Mouse (Mus musculus) hindbrain, embryonic 12.5 days (tissue): ENCODE results near the gene Gnb2. TPM values are rescaled to one million over a fixed set of nuclear protein-coding genes. Genes with fewer than 3 reads are reported as not detected.

Experiments used
- ATAC-seq: fragments of 200-750 bp; cut with Nextera tagmentation; 2 replicates; pipeline ENCODE4 v1.8.0; 2017; ENCODE audit warnings: moderate TSS enrichment; ENCODE audit not compliant: low FRiP score
- H3K27ac ChIP-seq: fragments of 300-500 bp; sonication (generic); 2 replicates; pipeline ENCODE4 v1.5.1; 2016; ENCODE audit warnings: mild to moderate bottlenecking
- H3K27me3 ChIP-seq: fragments of 300-500 bp; sonication (generic); 2 replicates; pipeline ENCODE4 v1.6.1; 2016; ENCODE audit warnings: mild to moderate bottlenecking
- H3K36me3 ChIP-seq: fragments of 300-500 bp; sonication (generic); 2 replicates; pipeline ENCODE4 v1.6.1; 2016; ENCODE audit warnings: mild to moderate bottlenecking
- H3K4me1 ChIP-seq: fragments of 300-500 bp; sonication (generic); 2 replicates; pipeline ENCODE4 v1.6.1; 2016
- H3K4me2 ChIP-seq: fragments of 300-500 bp; sonication (generic); replicated peaks from 2 replicates; pipeline ENCODE4 v1.6.1; 2016; ENCODE audit warnings: mild to moderate bottlenecking
- H3K4me3 ChIP-seq: fragments of 300-500 bp; sonication (generic); 2 replicates; pipeline ENCODE4 v1.5.1; 2016; ENCODE audit warnings: mild to moderate bottlenecking
- H3K9ac ChIP-seq: fragments of 300-500 bp; sonication (generic); 2 replicates; pipeline ENCODE4 v1.6.1; 2016; ENCODE audit warnings: mild to moderate bottlenecking, moderate library complexity
- H3K9me3 ChIP-seq: fragments of 300-500 bp; sonication (generic); replicated peaks from 2 replicates; pipeline ENCODE4 v1.6.1; 2016; ENCODE audit warnings: mild to moderate bottlenecking
- WGBS: fragments of 180-500 bp; shearing (Covaris S2); methylation state at CpG from one replicate; pipeline ENCODE4 v1.1.7; 2016; 5-methylcytosine and 5-hydroxymethylcytosine counted together
- polyA plus RNA-seq: library from polyadenylated mRNA; unstranded; fragments of >200 nt; fragmentation: Nextera tagmentation; extraction: Ambion mirVana; gene quantifications from 2 replicates; pipeline ENCODE4 v1.2.1, GENCODE M21; 2016

The Gnb2 gene
- polyA plus RNA-seq, 1 experiment from 2014 or later, result 467 TPM

DNA sequence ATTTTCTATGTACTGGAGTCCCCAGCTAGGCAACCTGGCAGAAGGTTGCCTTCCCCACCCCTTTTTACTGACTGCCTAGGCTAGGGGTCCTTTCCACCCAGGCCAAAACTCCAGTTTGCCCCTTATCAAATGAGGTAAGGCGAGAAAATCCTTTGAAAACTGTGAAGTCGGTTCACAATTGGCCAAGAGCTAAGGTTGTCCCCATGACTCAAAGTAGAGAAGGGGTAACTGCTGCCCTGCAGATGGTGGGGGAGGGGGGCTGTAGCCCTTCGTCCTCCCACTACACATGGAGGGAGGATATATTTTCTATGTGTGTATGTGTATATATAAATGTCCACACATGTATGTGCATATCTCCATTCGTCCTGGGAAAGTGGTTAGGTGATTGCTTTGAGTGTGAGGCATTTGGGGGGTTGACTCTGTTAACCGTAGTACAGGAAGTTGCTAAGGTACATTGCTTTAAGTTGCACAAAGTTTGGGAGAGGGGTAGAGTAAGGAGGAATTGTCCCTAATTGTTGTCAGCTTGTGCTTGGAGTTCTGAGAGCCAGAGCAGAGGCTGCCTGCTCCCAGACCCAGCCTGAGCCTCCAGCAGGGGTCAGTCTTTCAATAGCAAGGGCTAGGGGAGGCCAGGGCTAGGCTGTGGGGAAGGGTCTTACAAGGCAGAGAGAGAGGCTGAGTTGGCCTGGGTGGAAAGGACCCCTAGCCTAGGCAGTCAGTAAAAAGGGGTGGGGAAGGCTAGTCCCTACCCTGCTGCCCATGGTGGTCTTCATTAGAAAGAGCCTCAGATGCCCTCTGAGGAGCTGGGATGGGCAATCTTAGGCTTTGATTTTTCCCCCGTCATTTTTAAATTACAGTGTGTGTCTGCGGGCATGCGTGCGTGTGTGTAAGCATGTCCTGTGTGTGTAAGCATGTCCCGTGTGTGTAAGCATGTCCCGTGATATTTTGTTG is 20.2 kb downstream of the Gnb2 start:
- H3K4me1 ChIP-seq, result peaks cover 50% of the 10 kb centered on the region
- peak; percentile 17; the same call in 1 of the 2 replicates for ATAC-seq
- WGBS, result 84% methylated on average over 11 of the region's 11 CpGs

DNA sequence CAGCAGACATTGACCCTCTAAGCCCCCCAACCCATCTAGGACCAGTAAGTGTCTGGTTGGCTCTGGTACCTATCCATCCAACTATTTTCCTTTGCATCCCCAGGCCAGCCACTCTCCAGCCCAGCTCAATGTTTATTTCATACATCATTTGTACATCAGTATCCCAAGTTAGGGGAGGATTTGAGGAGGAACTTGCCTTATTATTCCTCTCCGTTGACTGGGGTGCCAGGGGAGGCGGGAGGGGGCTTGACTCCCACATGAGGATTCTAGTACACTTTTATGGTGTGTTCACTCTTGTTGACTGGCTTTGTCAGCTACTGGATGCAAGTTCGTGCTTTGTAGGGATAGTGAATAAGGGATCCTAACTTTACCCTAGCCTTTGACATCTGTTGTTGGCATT is 21.6 kb downstream of the Gnb2 start:
- no peaks in the 10 kb centered on the region for H3K27me3 ChIP-seq
- H3K4me1 ChIP-seq, result peaks cover 50% of the 10 kb centered on the region
- no peaks in the 10 kb centered on the region for H3K9me3 ChIP-seq
- peak overlapping the region; percentile 89 for H3K4me2 ChIP-seq
- peak overlapping the region; percentile 100 for H3K9ac ChIP-seq
- H3K27ac ChIP-seq, result peak overlapping the region; percentile 44; the same call in 1 of the 2 replicates
- no peak for ATAC-seq
- peaks cover 7% of the 10 kb centered on the region; the same call in 1 of the 2 replicates for H3K36me3 ChIP-seq
- WGBS, result 58% methylated on average over 3 of the region's 3 CpGs
- H3K4me3 ChIP-seq, result peak overlapping the region; percentile 99

More for the DNA sequence above, 20.2 kb downstream of the Gnb2 start:
- Histone ChIP-seq H3K4me2 (peak overlapping the region; percentile 89; the same call in 1 of the 2 replicates), H3K27me3 (no peaks in the 10 kb centered on the region), H3K9me3 (no peaks in the 10 kb centered on the region), H3K27ac (no peak overlapping the region), H3K9ac (peak overlapping the region; percentile 100; the same call in 1 of the 2 replicates), H3K4me3 (no peak overlapping the region), H3K36me3 (peaks cover 11% of the 10 kb centered on the region)

DNA sequence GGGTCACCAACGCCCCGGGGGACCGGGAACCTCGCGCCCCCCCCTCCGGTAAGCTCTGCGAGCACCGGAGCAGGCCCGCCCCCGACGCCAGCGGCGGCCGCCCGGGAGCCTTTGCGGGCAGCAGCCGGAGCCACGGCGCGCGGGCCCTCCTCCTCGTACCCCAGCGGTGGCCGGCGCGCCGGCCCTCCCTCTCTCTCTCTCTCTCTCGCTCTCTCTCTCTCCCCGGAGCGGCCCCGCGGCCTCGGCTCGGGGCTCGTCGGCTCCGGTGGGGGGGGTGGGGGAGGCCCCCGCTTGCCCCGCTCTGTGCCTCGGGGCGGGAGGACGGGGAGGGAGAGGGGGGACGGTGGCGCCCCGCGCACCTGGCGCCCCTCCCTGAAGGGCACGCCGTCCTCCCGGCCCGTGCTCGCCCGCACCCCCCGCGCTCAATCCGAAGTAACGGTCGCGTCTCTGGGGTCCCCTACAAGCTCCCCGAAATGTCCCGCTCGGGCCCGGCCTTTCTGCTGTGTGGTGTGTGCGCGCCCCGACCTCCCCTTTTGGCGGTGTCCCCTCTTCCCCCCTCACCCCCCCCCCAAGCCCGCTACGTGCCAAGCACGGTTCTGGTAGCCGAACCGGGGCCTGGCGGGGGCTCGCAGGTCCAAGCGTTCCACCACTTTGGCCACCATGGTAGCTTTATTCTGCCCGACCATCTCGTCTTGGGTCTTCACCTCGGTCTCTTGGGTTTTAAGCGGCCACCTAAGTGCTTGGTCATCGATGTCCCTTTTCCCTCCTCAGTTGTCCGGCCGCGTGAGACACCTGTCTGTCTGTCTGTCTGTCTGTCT is 22.5 kb downstream of the Gnb2 start:
- Histone ChIP-seq H3K36me3 (peaks cover 7% of the 10 kb centered on the region; the same call in 1 of the 2 replicates), H3K9me3 (no peaks in the 10 kb centered on the region), H3K4me3 (peak overlapping the region; percentile 99), H3K9ac (peak overlapping the region; percentile 100), H3K4me1 (peaks cover 42% of the 10 kb centered on the region), H3K27ac (peak overlapping the region; percentile 91), H3K27me3 (no peaks in the 10 kb centered on the region), H3K4me2 (peak overlapping the region; percentile 89)
- WGBS, result under 1% methylated on average over 62 of the region's 83 CpGs
- peak; percentile 51 for ATAC-seq

DNA sequence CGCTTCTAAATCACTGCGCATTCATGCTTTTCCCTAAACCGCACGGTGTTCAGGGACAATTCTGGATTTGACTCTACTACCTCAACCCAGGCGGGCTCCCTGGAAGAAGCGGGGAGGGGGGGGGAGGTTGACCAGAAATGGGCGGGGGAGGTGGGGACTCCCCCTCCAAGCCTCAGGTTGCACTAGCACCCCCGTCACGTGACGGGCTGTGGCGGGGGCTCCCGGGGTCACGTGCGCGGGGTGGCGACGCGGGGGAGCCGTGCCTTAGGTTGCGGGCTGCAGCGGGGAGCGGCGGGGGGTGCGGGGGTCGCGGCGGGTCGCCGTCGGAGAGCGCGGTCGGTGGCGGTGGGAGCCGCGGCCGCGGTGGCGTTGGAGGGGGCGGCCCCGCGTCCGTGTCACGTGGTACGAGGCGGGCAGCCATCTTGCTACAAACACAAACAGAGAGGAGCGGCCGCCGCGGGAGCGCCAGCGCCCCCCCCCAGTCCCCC is 23.3 kb downstream of the Gnb2 start:
- peak overlapping the region; percentile 89 for H3K4me2 ChIP-seq
- H3K4me1 ChIP-seq, result peaks cover 42% of the 10 kb centered on the region
- peak overlapping the region; percentile 99 for H3K4me3 ChIP-seq
- peak overlapping the region; percentile 100 for H3K9ac ChIP-seq
- 2% methylated on average over 18 of the region's 52 CpGs for whole genome bisulfite sequencing
- peak overlapping the region; percentile 91 for H3K27ac ChIP-seq
- peak; percentile 62 for ATAC-seq
- no peaks in the 10 kb centered on the region for H3K9me3 ChIP-seq
- H3K27me3 ChIP-seq, result no peaks in the 10 kb centered on the region
- peaks cover 7% of the 10 kb centered on the region; the same call in 1 of the 2 replicates for H3K36me3 ChIP-seq

DNA sequence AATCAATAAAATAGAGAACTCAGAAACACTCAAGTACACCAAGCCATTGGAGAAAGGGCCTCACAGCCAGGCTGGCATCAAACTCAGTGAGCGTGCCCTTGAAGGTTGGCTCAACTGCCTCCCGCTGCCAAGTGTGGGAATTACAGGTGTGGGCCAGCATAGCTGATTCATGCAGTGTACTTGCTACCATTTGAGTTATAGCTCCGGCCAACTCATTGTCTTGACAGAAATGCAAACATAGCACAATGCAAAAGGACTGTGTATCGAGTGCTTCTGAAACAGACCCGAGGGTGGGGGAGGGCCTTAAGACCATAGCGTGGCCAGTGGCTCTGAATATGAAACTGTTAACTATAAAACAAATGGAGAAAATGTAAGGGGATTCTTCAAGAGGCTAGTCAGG is 29.3 kb downstream of the Gnb2 start:
- no peak overlapping the region for H3K4me3 ChIP-seq
- WGBS, result 82% methylated on average over 6 of the region's 6 CpGs
- H3K4me1 ChIP-seq, result peaks cover 17% of the 10 kb centered on the region
- H3K36me3 ChIP-seq, result peaks cover 6% of the 10 kb centered on the region
- no peak overlapping the region for H3K27ac ChIP-seq
- no peaks in the 10 kb centered on the region for H3K27me3 ChIP-seq
- ATAC-seq, result no peak
- H3K9ac ChIP-seq, result no peak overlapping the region
- no peak overlapping the region for H3K4me2 ChIP-seq
- no peaks in the 10 kb centered on the region for H3K9me3 ChIP-seq

DNA sequence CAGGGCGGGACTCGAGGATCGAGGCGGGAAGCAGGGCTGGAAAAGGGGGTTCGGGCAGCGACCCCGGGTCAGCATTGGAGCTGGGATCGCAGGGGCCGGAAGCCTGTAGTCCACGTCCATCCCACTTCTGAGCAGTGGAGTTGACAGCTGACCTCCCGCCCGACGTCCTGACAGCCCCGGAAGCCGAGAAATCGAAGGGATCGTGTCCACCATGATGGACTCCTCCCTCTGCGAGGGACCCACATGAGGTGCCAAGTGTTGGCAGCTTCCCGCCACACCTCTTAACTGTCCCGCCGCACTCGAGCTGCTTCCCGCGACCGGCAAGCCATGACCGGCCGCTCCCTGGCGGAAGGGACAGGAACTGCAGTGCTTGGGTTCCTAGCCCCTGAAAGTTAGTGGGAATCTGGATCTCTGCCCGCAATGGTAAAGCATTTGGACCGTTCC is 30.6 kb downstream of the Gnb2 start:
- H3K9me3 ChIP-seq, result no peaks in the 10 kb centered on the region
- peak overlapping the region; percentile 80 for H3K9ac ChIP-seq
- under 1% methylated on average over 30 of the region's 30 CpGs for WGBS
- peaks cover 17% of the 10 kb centered on the region for H3K4me1 ChIP-seq
- peak overlapping the region; percentile 65 for H3K4me3 ChIP-seq
- H3K27ac ChIP-seq, result peak overlapping the region; percentile 97
- H3K4me2 ChIP-seq, result peak overlapping the region; percentile 87
- ATAC-seq, result peak; percentile 79
- H3K27me3 ChIP-seq, result no peaks in the 10 kb centered on the region
- H3K36me3 ChIP-seq, result peaks cover 6% of the 10 kb centered on the region

DNA sequence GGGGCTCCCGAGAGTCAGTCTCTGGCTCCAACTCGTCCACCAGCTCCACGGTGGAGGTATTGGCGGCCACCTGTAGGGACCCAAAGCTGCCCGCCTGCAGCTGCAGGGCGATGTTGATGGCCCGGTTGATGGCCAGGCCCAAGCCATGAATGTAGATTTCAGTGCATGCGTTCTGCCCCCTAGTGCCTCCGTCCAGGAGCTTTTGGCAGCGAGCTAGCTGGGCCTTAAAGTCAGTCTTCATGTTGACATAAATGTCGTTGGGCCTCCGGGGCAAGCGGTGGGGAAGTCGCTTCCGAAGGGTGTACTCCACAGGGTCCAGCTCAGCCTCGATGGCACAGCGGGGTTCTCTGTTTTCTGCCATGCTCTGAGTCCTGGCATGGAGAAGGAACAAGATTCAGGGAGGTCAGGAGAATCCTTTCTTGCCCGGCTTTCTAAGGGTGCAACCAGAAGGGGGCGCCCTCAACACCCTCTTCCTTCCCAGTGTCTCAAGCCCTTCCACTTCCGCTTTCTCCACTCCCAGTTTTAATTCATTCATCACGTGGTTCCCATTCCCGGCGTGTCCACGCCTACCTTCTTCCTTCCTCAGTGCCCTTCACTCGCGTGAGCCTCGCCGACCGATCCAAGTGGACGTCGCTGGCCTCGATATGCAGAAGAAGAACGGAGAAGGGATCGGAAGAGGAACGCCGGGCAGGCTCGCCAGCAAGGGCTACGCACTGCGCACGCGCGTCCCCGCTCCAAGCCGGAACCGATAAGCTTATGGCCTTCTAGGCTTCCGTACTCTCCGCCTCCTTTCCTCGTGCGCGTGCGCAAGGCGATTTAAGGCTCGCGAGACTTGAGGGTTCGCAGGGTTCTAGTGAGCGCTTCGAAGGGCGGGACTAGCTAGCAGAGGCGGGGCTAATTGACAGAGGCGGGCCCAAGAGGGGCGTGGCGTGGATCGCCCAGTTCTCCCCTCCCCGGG is 31.3 kb downstream of the Gnb2 start, which contains the start of gene Pop7:
Gene Pop7, minus strand, starts transcription at position 810 of the 958 bp plus-strand sequence.
- Histone ChIP-seq H3K4me2 (peak within 1 kb of the TSS; percentile 87), H3K27me3 (no peaks in the 10 kb centered on the region), H3K4me3 (peak within 1 kb of the TSS; percentile 65), H3K27ac (peak within 1 kb of the TSS; percentile 97), H3K4me1 (peaks cover 17% of the 10 kb centered on the region), H3K36me3 (peaks cover 6% of the 10 kb centered on the region), H3K9ac (peak within 1 kb of the TSS; percentile 80), H3K9me3 (no peaks in the 10 kb centered on the region)
- WGBS, result 2% methylated on average over 64 of the region's 64 CpGs
- ATAC-seq, result peak; percentile 94

DNA sequence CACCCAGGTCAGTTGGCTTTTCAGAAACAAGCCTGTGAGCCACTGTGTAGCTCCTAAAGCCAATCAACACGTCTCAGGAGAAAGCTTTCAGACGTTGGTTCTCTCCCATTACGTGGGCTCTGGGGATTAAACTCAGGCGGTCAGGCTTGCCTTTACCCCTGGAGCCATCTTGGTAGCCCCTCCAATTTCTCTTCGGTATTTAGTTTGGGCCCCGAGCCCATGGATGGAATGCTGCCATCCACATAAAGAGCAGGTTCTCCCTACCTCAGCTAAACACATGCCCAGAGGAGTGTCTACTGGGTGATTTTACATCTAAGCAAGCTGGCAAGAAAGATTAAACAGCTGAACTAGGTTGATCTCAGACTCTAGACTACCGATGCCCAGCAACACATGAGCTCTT is 33.1 kb downstream of the Gnb2 start:
- Histone ChIP-seq H3K36me3 (peaks cover 6% of the 10 kb centered on the region), H3K4me2 (no peak overlapping the region), H3K9me3 (no peaks in the 10 kb centered on the region), H3K4me1 (peaks cover 17% of the 10 kb centered on the region), H3K4me3 (no peak overlapping the region), H3K27me3 (no peaks in the 10 kb centered on the region), H3K9ac (no peak overlapping the region), H3K27ac (no peak overlapping the region)
- ATAC-seq, result no peak
- WGBS, result 90% methylated on average over 7 of the region's 7 CpGs

DNA sequence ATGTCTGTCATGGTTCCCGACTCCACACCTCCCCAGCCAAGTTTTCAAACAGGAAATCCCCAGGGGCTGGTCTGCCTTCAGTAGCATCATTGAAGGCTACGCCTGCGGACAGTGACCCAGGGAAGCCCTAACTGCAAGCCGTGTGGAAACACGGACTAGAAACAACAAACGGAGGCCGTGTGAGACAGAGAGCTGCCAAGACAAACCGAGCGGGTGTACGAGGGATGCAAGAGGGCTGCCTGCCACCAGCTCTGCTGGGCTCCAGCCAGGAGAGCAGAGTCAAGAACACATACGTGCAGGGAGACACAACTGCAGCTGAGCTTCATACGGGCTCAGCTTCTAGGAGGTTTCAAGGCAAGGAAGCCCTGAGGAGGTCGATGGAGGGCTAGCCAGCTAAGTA is 39.5 kb downstream of the Gnb2 start:
- no peak for ATAC-seq
- Histone ChIP-seq H3K4me1 (no peaks in the 10 kb centered on the region), H3K36me3 (no peaks in the 10 kb centered on the region), H3K9ac (no peak overlapping the region), H3K4me2 (no peak overlapping the region), H3K27me3 (no peaks in the 10 kb centered on the region), H3K4me3 (no peak overlapping the region), H3K9me3 (no peaks in the 10 kb centered on the region), H3K27ac (no peak overlapping the region)
- WGBS, result 74% methylated on average over 13 of the region's 13 CpGs

DNA sequence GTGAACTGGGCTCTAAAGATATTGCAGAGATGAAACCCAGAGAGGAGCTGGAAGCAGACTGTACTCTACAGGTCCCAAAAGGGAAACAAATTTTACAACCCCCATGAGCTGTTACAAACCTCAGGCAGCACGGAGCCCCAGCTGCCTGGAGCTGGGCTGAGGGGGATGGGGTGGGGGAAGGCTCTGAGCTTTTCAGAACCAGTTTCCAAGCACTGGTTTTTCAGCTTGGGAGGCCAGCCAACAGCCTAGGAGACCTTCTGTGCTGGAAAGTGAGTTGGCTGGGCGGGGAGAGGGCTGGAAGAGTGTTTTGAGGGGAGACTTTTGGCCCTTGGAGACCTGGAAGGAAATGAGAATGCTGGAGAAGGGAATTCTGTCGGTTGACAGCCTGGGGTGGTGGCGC is 41.8 kb downstream of the Gnb2 start:
- H3K27ac ChIP-seq, result no peak overlapping the region
- ATAC-seq, result no peak
- H3K36me3 ChIP-seq, result no peaks in the 10 kb centered on the region
- no peak overlapping the region for H3K9ac ChIP-seq
- H3K4me2 ChIP-seq, result no peak overlapping the region
- 63% methylated on average over 4 of the region's 4 CpGs for WGBS
- no peak overlapping the region for H3K4me3 ChIP-seq
- no peaks in the 10 kb centered on the region for H3K9me3 ChIP-seq
- H3K27me3 ChIP-seq, result no peaks in the 10 kb centered on the region
- H3K4me1 ChIP-seq, result no peaks in the 10 kb centered on the region

DNA sequence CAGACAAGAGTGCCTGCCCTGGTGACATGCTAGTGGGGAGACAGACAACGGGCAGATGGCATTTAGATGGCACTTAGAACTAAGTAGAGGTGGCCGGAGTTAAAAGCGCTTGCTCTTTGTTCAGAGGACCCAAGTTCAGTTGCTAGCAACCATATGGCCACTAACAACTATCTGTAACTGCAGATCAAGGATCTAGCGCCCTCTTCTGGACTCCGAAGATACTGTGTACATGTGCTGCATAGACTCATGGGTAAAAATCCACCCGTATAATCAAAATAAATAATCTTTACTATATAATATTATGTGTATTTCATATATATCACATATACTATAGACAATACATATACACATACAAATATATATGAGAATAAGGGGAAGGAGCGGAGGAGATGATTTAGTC is 45.7 kb downstream of the Gnb2 start:
- ATAC-seq, result no peak

More for the DNA sequence above, 45.7 kb downstream of the Gnb2 start:
- Histone ChIP-seq H3K4me1 (peaks cover 15% of the 10 kb centered on the region), H3K4me3 (no peak overlapping the region), H3K27ac (no peak overlapping the region), H3K36me3 (no peaks in the 10 kb centered on the region), H3K4me2 (no peak overlapping the region), H3K9ac (no peak overlapping the region), H3K9me3 (no peaks in the 10 kb centered on the region), H3K27me3 (peaks cover 11% of the 10 kb centered on the region)
- 90% methylated on average over 7 of the region's 7 CpGs for WGBS
